Mouse (Mus musculus): ENCODE measurements around the gene Kcnk1. TPM values are rescaled to one million over a fixed set of nuclear protein-coding genes. Genes with fewer than 3 reads are reported as not detected.

Gene Kcnk1
- polyA plus RNA-seq, 2 experiments from 2014 or later: not detected

DNA sequence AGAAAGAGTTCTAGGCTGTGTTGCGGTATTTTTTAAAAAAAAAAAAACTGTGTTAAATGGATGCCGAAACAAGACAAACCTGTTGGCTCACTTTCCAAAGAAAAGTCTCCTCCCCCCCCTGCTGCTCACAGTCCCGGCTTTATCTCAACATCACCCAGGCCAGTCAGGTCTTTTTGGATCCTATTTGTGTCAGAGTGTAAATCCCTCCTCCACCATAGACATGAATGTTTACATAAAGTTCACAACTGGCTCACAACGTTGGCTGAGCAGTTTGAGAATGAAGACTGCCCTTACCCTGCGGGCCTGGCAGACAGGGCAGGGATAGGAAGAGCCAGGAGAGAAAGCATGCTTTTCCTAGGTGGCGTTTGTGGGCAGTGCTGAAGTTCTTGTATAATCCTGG is 2.0 kb downstream of the Kcnk1 start:
- ATAC-seq: no peak

DNA sequence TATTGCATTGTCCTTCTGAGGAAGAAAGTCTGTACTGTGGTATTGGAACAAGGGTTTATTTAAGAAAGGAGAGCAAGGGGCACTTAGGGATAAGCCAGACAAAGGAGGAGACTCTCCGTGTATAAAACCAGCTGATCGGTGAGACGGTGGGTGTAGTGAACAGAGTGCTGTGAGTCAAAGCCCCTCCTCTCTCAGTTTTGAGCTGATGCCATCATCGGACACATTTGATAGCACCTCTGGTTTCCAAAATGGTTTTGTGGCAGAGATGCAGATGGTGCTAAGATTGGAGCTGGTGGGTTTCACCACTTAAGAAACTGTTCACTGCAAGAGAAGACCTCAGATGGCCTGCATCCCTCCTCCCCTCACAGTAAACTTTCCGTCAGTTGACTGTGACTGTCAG is 2.6 kb downstream of the Kcnk1 start:
- no peak for ATAC-seq

DNA sequence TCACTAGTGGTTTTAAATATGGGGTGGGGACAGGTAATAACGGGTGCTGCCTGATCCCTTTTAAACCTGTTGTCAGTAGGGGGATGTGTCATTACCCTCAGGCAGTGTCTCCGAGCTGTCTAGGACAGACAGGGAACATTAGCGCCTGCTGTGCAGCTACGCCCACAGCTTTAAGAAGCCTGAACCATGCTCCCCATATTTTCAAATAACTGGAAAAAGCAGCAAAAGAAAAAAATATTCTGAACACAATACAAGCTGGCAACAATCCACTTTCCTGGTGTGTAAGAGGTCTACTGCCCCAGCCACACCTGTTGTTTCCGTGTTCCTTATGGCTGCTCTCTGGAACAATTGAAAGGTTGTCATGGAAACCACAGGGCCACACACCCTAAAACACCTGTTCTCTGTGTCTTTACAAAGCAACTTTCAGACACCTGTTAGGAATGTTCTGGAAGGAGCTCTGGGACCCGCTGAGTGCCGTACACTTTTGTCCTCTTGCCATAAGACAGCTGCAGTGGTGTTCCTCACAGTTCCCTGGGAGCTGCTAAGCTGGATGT is 4.9 kb downstream of the Kcnk1 start:
- no peak for ATAC-seq

DNA sequence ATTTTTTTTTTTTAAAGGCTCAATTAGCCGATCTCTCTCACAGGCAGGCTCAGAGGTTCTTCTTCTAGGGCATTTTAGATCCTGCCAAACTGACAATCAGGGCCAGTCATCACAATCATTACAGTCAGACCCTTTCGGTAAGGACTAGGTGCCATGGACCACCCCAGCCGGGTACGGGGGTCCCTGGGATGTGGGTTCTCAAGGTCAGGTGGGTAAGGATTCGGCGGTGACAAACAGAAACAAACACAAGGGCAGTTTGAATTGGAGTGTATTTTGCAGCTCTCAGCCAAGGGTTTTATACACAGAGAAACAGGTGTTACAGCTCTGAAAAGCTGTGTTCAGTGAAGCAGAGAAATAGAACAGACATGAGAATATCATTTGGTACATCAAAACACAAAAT is 8.6 kb downstream of the Kcnk1 start:
- ATAC-seq: no peak

DNA sequence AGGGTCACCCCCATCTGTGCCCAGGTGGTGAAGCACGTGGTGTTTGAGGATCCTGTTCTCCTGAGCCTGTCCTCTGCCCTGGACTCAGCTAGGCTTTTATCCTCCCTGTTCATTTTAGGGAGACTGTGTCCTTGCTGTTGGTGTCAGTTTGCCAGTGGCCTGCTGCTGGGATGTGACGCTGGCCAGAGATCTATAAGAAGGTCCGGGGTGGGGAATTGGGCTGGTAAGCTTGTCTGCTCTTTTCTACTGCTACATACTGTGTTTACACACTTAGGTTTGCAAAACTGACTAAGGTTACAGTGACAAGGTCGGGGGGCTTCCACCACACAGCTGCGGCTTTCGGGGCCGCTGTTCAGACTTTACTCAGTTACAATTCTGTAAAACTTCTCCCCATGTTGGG is 10.0 kb downstream of the Kcnk1 start:
- ATAC-seq: no peak

DNA sequence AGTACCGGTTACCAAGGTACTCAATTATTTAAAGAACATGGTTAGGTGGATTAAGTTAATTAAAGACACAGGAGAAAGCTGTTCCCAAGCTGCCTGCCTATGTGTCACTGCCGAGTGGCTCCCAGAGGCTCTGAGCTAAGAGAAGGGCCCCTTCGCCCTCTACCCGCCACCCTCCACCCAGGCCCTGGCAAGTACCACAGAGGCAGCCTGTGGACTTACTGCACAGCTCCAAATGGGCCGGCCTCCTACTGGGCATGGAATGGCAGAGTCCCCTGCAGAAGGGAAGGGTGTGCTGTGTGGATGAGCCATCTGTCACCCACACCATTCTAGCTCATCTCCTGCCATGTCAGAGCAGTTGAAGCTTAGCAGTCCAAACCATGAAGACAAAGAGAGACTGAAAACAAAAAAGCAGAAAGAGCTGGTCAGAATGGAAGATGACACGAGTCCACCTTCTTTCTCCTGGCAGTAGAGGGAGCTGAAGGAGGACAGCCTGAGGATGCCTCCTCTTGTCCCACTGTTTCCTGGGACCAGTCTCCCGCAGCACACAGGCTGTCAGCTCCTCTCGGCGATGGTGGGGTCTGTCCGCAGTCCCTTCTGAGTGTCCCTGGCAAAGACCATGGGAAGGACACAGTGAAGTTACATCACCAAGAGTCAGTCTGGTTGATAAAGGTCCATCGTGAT is 11.5 kb downstream of the Kcnk1 start:
- no peak for ATAC-seq

DNA sequence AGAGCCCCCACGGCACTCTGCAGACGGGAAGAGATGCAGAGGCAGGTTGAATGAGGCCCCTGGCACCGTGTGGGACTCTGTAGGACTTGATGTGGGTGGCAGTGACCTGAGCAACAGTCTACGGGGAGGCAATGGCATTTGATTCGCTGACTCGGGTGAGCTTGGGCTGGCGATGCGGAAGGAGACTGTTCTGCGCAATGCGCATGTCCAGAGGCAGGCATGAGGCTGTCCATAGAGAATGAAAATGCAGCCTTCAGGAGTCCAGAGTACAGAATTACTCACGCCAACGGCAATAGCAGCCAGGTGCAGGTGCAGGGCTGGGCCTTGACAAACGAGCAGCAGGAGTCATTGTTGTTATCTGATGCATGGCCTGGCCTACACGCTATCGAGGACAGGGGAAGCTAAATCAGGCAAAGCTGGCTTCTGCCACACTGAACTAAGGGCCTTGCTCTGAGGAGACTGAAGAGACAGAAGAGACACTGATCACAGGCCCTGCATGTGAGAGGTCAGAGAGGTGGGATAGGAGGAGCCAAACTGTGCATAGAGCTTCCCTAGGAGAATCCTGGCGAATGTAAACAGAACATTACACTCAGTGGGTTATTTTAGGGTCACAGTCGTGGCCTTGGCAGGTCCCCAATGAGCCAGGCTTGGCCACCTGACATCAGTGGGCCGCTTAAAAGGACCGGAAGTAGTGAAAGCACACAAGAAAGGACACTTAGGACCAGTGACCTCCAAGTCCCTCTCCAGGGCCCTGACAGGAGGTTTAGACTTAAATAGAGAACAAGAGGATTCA is 12.8 kb downstream of the Kcnk1 start:
- no peak for ATAC-seq

DNA sequence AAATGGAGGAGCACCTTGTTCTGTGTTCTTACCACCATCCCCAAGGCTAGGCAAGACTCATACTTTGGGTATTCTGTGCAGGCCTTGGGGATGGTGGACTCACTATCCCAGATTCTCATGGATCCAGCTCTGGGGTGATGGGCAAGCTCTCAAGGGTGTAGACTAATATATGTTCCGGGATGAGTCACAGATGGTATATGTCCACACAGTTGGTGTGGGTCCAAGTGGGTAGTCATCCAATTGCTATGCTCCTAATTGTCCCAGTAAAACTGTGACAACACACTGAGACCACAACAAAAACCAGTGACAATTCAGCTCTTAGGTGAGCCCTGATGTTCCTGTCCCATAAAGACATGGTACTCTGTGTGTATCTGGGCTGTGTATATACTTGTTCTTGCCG is 14.0 kb downstream of the Kcnk1 start:
- no peak for ATAC-seq

DNA sequence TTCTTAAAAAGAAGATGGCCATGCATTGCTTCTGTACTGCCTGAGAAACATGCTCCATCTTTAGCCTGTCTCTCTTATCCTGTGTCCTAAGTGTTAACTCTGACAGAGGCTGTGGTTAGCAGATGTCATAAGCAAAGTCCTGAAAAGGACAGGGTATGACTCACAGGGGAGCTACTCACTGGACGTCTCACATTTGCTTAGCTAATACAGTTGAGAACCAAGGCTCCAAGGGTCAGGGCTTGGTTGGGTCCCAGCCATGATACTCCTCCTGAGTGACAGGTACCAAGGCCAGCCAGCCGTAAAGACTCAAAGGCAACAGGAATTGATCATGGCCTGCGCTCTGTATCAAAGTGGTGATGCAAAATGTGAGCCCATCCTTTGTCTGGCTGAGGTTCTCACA is 15.9 kb downstream of the Kcnk1 start:
- no peak for ATAC-seq

DNA sequence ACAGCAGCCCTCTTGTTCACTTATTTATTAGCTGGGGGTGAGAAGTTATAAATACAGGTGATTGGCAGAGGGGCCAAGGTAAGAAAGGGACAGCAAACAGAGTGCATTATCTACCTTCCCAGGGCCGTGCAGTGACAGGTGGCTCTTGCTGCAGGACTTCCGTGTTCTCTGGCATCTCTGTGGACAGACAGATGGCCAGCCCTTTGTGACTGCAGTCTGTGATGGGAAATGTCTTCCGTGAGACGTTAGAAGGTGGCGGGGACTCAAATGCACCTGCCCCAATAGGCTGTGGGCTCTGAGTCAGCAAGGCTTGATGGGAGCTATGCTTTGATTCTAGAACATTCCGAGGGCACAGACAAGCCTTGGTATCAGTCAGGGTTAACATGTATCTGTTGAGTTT is 17.4 kb downstream of the Kcnk1 start:
- no peak for ATAC-seq

DNA sequence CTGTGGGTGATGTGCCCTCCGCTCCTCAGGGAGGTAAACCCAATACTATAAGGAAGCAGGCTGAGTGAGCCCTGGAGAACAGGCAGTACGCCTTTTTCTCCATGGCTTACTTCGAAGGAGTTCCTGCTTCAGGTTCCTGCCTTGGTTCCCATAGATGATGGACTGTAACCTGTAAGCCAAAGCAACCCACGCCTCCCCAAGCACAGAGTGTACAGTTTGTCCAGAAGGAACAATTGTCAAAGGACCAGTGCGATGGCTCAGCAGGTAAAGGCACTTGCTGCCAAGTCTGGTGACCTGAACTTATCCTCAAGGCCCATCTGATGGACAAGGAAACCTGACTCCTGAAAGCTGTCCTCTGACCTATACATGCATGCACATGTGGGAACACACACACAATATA is 18.7 kb downstream of the Kcnk1 start:
- ATAC-seq: no peak

DNA sequence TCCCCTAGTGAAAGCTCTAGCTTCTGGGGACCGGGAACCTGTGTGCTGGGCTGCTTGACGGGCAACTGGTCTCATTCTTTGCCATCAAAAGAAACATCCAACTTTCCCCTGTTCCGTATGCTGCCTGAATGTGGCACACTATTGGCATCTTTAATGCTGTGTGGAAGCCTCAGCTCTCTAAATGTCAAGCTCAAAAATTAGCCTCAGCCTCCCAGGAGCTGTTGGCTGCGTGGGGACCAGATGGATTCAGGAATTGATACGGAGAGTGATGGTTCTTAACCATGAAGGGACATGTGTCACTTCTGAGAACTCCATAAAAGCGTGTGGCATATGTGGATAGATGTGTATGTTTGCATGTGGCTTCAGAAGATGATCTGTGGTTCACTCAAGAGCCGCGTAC is 27.0 kb downstream of the Kcnk1 start:
- ATAC-seq: no peak

DNA sequence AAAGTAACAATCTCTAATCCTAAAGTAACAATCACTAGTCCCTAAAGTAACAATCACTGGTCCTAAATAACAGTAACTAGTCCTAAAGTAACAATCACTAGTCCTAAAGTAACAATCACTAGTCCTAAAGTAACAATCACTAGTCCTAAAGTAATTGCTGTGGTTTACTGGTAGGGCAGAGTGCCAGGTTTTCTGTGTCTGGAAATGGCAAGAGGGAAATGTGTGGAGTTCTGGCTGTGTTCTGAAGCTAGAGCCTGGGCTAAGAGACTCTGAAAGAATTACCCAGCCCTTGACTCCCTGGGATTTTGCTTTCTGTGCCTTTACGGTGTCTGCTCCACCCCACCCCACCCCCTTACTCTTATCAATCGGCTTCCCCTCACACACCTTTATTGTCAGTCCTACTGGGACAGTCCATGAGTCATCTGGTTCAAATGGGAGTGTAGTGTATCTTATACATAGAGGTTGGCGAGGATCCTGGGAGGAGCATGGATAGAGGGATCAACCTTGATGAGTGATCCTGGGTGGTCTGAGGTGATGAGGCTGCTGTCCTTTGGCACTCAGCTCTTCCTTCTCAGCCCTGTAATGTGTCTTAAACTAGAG is 28.8 kb downstream of the Kcnk1 start:
- ATAC-seq: no peak

DNA sequence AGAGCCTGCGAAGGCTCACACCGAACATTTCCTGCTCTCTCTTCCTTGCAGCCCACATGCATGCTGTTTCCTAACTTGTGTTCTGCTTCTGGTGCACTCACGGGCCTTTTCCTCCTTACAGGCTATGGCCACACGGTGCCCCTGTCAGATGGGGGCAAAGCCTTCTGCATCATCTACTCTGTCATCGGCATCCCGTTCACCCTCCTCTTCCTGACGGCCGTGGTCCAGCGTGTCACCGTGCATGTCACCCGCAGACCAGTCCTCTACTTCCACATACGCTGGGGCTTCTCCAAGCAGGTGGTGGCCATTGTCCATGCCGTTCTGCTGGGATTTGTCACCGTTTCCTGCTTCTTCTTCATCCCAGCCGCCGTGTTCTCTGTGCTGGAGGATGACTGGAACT is 29.9 kb downstream of the Kcnk1 start:
- no peak for ATAC-seq

DNA sequence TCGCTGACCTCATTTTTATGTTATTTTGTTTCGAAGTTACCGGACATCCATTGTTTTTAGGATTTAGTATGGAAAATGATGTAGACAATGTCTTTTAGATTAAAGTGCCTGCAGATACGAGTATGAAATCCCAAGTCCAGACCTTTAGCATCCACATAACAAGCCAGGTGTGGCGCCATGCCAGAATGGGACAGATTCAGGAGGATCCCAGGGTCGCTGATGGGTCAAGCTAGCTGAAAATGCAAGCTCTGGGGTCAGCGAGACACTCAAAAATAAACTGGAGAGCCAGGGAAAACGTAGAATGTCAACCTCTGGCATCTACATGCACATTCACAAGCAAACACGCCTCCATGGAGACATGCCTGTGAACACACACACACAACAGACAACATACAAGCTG is 31.2 kb downstream of the Kcnk1 start:
- ATAC-seq: no peak

DNA sequence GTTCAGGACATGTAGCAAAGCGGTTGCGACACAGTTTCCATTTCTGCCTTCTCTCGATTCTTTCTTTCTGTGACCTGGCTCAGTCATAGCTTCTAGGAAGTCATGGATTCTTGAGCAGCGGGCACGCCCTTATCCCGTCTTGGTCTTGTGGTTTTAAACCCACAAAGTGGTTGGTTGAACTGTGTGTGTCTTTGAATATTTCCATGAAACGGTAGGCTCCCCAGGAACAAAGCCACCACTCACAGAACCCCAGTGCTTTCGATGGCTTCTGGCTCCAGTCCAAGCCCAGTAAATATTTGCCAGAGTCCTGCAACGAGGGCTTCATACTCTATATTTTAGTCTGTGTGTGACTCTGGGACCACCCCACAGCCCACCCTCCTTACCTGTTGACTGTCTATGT is 31.6 kb downstream of the Kcnk1 start:
- ATAC-seq: no peak

DNA sequence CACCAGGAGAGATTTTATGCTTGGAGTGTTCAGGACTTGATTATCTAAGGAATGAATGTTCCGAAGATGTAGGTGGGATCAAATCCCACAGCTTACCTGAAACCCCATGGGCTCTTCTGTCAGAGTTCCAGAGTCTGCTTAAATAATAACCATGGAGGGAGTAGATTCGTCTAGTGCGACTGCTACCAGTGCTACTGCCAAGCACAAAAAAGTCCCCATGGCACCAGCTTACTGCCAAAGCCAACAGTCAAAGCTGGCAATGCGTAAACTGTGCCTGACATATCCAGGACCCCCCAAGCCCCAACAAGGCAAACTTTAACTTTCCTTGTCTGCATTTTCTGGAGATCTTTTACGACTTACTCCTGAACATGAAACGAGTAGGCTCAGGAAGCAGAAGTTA is 32.5 kb downstream of the Kcnk1 start:
- ATAC-seq: no peak

DNA sequence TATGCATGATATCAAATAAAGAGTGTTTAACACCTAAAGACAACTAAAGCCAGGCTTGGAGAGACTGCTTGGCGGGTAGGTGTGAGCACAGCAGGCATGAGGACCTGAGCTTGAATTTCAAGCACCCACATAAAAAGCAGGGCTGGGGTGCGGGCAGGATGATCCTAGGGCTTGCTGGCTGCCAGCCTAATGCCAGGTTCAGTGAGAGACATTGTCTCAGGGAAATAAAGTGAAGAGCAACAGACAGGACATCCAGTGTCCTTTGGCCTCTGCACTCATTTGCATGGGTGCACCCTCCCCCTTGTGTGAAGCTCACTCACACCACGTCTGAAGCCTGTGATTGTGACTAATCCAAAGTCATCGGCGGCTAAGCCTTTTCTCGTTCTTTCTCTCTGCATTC is 34.0 kb downstream of the Kcnk1 start:
- no peak for ATAC-seq

DNA sequence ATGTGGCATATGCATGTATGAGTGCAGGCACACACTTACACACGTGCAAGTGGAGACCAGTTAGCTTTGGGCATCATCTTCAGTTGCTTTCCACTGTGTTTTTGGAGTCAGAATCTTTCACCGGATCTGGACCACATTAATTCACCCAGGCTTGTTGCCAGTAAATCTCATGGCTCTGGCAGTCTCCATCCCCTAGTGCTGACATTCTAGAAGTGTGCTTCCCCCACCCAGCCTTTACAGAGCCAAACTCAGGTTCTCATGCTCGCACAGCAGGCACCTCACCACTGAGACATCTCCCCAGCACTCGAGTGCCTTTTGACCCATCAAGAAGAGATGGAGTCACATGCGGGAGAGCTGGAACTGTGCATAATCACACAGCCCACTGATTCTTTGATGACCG is 37.8 kb downstream of the Kcnk1 start:
- no peak for ATAC-seq

DNA sequence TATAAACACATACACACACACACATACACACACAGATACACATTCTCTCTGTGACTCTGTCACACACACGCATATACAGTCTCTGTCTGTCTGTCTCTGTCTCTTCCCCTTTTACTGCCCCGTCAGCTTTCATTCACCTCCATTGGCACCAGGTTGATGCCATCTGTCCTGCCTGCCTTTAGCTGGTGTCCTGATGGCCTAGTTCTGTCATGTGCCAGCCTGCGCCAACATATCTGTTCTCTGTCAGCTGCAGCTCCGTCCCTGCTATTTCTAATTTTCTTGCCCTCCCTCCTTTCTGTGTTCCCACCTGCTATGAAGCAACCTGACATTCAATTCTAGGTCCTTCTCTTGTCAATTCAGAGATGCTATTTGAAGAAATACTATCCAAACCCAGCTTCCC is 40.1 kb downstream of the Kcnk1 start:
- no peak for ATAC-seq

DNA sequence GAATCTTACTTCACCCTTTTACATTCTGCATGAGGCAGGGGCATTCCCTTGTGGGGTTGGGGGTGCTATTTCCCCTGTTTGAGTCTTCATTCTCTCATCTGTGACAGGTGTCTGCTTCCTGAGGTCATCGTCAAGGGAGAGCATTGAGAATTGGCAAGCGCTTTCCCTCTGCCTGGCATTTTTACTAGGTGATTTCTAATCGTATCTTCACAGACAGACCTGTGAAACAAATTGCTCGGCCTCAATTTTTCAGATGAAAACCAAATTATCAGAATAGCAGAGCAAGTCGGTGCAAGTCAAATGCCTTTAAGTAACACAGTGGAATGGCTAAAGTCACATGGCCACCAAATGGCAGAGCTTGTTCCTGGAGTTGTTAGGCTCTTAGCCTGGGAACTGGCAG is 41.4 kb downstream of the Kcnk1 start:
- ATAC-seq: no peak

DNA sequence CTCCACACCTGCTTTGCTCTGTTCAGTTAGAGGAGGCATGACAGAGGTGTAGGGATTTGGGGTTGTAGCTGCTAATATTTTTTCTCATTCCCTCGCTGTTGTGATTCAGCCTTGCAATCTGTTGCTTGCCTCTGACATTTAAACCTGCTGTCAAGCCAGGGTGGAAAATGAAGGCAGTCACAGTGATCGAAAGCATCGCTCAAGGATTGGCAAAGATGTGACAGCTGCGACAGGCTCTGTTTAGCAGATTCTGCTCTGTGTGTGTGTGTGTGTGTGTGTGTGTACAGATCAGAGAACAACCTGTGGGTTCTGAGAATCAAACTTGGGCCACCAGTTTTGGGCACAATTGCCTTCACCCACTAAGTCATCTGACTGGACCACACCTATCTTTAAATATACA is 50.8 kb downstream of the Kcnk1 start:
- ATAC-seq: no peak

DNA sequence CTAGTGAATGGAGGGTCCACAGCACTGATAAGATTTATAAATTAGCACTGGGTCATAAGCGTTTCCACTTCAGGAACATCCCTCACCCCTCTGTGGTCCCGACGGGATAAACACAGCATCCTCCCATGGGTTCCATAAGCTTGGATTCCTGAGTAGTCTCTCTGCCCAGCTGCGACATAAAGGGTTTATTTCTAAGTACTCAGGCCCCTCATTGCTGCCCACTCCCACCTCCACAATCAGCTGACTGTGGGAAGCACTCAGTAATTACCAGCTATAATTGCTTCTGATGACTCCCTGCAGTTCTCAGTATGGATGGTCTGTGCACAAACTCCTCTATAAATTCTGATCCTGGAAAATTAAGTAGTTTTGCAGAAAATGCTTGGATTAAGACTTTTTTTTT is 58.9 kb downstream of the Kcnk1 start:
- no peak for ATAC-seq

DNA sequence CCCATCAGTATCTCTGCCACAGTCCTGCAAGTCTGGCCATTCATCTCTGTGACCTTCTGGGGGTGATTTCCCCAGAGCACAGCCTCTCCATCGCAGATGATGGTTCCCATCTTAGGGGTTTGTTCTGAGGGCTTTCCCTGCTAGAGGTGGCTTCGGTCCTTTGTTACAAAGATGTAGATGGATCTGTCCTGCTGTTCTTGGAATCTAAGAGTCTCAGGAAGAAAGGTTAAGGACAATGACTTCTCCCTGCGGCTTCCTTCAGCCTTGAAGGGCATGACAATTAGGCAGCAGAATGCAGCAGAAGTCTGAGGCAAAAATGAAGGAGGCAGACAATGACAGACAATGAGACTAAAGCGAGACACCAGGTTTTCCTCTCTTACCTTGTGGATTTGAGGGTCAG is 63.9 kb downstream of the Kcnk1 start:
- no peak for ATAC-seq

Data from activated CD4-positive, CD25-positive, alpha-beta regulatory T cell, adult 4 months (primary cell).